Comparison of ENCODE assay signal across 8 mouse cellular contexts in genomic region chr9:62979461-62980161, GRCm38 (mm10). TPM values are rescaled to one million over a fixed set of nuclear protein-coding genes. Genes with fewer than 3 reads are reported as not detected.
DNase-seq lines count a peak whose midpoint lies in the region; ATAC-seq and TF ChIP-seq lines count a peak whose summit lies in the region.

No protein-coding gene starts in this region.

- whole genome bisulfite sequencing in lung, adult 2 months, result 5% methylated on average over 17 of the region's 17 CpGs
- WGBS in limb, embryonic 14.5 days, result 4% methylated on average over 17 of the region's 17 CpGs
- WGBS in stomach, embryonic 15.5 days, result 2% methylated on average over 17 of the region's 17 CpGs

- H3K36me3 ChIP-seq in limb, embryonic 14.5 days (ENCODE audit: control insufficient read depth, insufficient read depth, low read length), result no peaks in the 10 kb centered on the region
- H3K36me3 ChIP-seq in stomach, embryonic 15.5 days, result no peaks in the 10 kb centered on the region

- peak overlapping the region; percentile 81 for H3K4me2 ChIP-seq in limb, embryonic 14.5 days (replicated peaks; ENCODE audit: low read depth, low read length, severe bottlenecking)
- H3K4me2 ChIP-seq in stomach, embryonic 15.5 days, result peak overlapping the region; percentile 78

- no peaks in the 10 kb centered on the region for H3K27me3 ChIP-seq in limb, embryonic 14.5 days (ENCODE audit: control insufficient read depth, insufficient read depth, low read length)
- no peaks in the 10 kb centered on the region for H3K27me3 ChIP-seq in stomach, embryonic 15.5 days (replicated peaks)

- TF ChIP-seq CTCF in lung, adult 2 months (IDR thresholded peaks at IDR 0.05; ENCODE audit: insufficient read depth, low read length), result no peak
- TF ChIP-seq CTCF in embryonic fibroblast, embryonic 13.5 days (IDR thresholded peaks at IDR 0.05; ENCODE audit: borderline replicate concordance, insufficient read depth, low read length), result no peak

- H3K4me3 ChIP-seq in lung, adult 2 months (replicated peaks; ENCODE audit: extremely low read depth, low read depth, low read length), result peak overlapping the region; percentile 80
- peak overlapping the region; percentile 97 for H3K4me3 ChIP-seq in embryonic fibroblast, embryonic 13.5 days (ENCODE audit: insufficient read depth, low read length)
- H3K4me3 ChIP-seq in limb, embryonic 14.5 days (replicated peaks; ENCODE audit: low read length), result peak overlapping the region; percentile 91
- H3K4me3 ChIP-seq in stomach, embryonic 15.5 days (replicated peaks), result peak overlapping the region; percentile 73

- peaks cover 9% of the 10 kb centered on the region for H3K4me1 ChIP-seq in lung, adult 2 months (ENCODE audit: control insufficient read depth, insufficient read depth, low read length)
- H3K4me1 ChIP-seq in embryonic fibroblast, embryonic 13.5 days (ENCODE audit: control insufficient read depth, insufficient read depth, low read length), result no peaks in the 10 kb centered on the region
- peaks cover 8% of the 10 kb centered on the region for H3K4me1 ChIP-seq in limb, embryonic 14.5 days (ENCODE audit: control insufficient read depth, insufficient read depth, low read length)
- H3K4me1 ChIP-seq in stomach, embryonic 15.5 days, result 0 out of 2 replicates have a peak, but pooled peaks cover 4% of the 10 kb centered on the region

- no peak for DNase-seq in lung, adult 2 months
- no peak for DNase-seq in lung, postnatal 14 days
- peak; percentile 4 for DNase-seq in T-cell, adult 2 months (ENCODE audit: low spot score)
- no peak for DNase-seq in limb, embryonic 14.5 days (ENCODE audit: low spot score)
- DNase-seq in adrenal gland, adult 2 months, result no peak
- DNase-seq in adrenal gland, postnatal 10 days, result no peak

- no peak overlapping the region for H3K27ac ChIP-seq in embryonic fibroblast, embryonic 13.5 days (ENCODE audit: insufficient read depth, low read length)
- peak overlapping the region; percentile 19; the same call in 1 of the 2 replicates for H3K27ac ChIP-seq in limb, embryonic 14.5 days (replicated peaks; ENCODE audit: low read depth, low read length)
- peak overlapping the region; percentile 98 for H3K27ac ChIP-seq in stomach, embryonic 15.5 days

- TF ChIP-seq POLR2A in lung, adult 2 months (IDR thresholded peaks at IDR 0.05; ENCODE audit: borderline replicate concordance, extremely low read depth, low read depth, low read length), result no peak
- no peak for TF ChIP-seq POLR2A in embryonic fibroblast, embryonic 13.5 days (IDR thresholded peaks at IDR 0.05; ENCODE audit: low read depth, low read length)
- TF ChIP-seq POLR2A in limb, embryonic 14.5 days (IDR thresholded peaks at IDR 0.05; ENCODE audit: borderline replicate concordance, extremely low read depth, insufficient read depth, insufficient read length), result no peak

- no peaks in the 10 kb centered on the region for H3K9me3 ChIP-seq in limb, embryonic 14.5 days (ENCODE audit: control insufficient read depth, low read length)
- H3K9me3 ChIP-seq in stomach, embryonic 15.5 days, result no peaks in the 10 kb centered on the region

- ATAC-seq in limb, embryonic 14.5 days (ENCODE audit: low FRiP score, low read depth), result no peak
- ATAC-seq in stomach, embryonic 15.5 days (ENCODE audit: insufficient read depth, low FRiP score, low read depth), result no peak

- H3K9ac ChIP-seq in limb, embryonic 14.5 days (ENCODE audit: low read depth, low read length, severe bottlenecking), result peak overlapping the region; percentile 87
- peak overlapping the region; percentile 95 for H3K9ac ChIP-seq in stomach, embryonic 15.5 days

RNA-seq across cellular contexts. Expression of gene Pias1, which starts 8.1 kb away (rescaled TPM):
- 25.4 and 36.5 TPM in 2 replicates for polyA plus RNA-seq in lung, adult 2 months (2012; rRNA removed)
- polyA plus RNA-seq in embryonic fibroblast, embryonic 13.5 days (2011; ENCODE audit: insufficient read length, low read depth, missing spikeins), result 45.2 and 48.4 TPM in 2 replicates
- 33.0 and 44.4 TPM in 2 replicates for polyA plus RNA-seq in limb, embryonic 14.5 days (2012; rRNA removed)
- polyA plus RNA-seq in limb, embryonic 14.5 days (2014; fragmentation: Nextera tagmentation; extraction: Ambion mirVana), result 52.4 and 53.5 TPM in 2 replicates
- polyA plus RNA-seq in stomach, embryonic 15.5 days (2015; fragmentation: Nextera tagmentation; extraction: Ambion mirVana), result 46.7 and 48.0 TPM in 2 replicates
- 10 to 100 TPM; 36.5 to 43.8 TPM for total RNA-seq in adrenal gland, adult 2 months (2021)
- 7.7 and 9.3 TPM in 2 replicates for polyA plus RNA-seq in adrenal gland, adult 2 months (2012; rRNA removed)
- 10 to 100 TPM; 27.9 to 32.8 TPM for total RNA-seq in adrenal gland, postnatal 10 days (2021)
